Mouse (Mus musculus) liver, embryonic 14.5 days (tissue): Measurements from ENCODE around the gene Tmed4.

Experiments
- CTCF ChIP-seq: IDR thresholded peaks from 2 replicates; pipeline ENCODE4 v1.5.1; 2016; ENCODE audit warnings: antibody characterized with exemption, low read depth, control low read depth
- EP300 ChIP-seq: IDR thresholded peaks from 2 replicates; pipeline ENCODE4 v1.6.1; 2016; ENCODE audit warnings: antibody characterized with exemption, low read depth

DNA sequence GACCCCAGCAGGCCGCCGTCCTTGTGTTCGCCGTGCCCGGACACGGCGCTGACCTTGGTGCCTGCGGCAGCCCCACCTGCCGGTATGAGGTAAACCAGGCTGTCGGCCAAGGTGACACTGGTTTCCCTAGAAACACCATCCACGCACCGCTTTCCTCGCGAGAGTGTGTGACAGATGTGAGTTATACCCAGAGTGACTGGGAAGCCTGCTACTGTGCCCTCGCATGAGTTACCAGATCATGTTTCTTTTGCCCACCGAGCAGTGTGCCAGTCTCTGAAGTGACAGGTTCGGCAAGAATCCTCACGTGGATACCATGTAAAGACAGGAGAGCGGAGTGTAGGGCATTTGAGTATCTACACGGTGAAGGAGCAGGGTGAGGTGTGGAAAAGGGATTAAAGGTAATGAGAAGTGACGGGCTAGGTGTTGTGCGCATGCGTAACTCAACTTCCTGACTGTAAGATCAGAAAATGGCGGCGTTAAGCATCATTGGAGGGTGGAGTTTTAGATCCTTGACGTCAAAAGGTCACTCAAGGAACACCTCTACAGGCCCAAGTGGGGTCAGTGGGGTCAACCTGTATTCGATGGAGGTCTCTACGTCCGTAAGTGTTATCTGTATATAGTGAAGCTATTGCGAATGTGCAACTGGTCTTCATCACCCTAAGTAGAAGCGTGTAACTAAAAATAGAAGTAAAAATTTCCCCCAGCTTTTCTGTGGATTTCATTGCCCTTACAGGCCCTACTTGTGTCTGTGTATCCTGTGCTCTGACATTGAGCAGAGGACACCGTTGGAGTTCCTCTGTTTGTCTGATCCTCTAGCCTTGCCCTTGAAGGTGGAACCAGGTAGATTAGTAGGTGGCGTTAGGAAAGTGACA, 17.7 kb upstream of the Tmed4 start:
- TF ChIP-seq CTCF = peak; percentile 63
- TF ChIP-seq EP300 = no peak
